Mouse (Mus musculus) urinary bladder, postnatal 4 days (tissue): ENCODE data around the gene Heg1.

Experiments
- DNase-seq, 2 experiments: peaks; one replicate each; pipeline ENCODE4 v3.0.0; 2021 to 2022; ENCODE audit warnings: low spot score in 2 of 2

Heg1 gene

GRCm38 (mm10) chr16:33769848-33770247 lies 85.7 kb downstream of the Heg1 start:
- DNase-seq: no peak

- no peak for DNase-seq
These were observed 86.7 kb downstream of the Heg1 start for GRCm38 (mm10) chr16:33770778-33771454.

GRCm38 (mm10) chr16:33772809-33773208 lies 88.6 kb downstream of the Heg1 start:
- DNase-seq: no peak

- no peak for DNase-seq
These were observed 90.8 kb downstream of the Heg1 start for GRCm38 (mm10) chr16:33774972-33775371.

GRCm38 (mm10) chr16:33775733-33776335 lies 91.7 kb downstream of the Heg1 start:
- DNase-seq: no peak

- no peak for DNase-seq
These were observed 92.8 kb downstream of the Heg1 start for GRCm38 (mm10) chr16:33776766-33777529.

- no peak for DNase-seq
These were observed 93.4 kb downstream of the Heg1 start for GRCm38 (mm10) chr16:33777607-33778006.

- DNase-seq: no peak
These were observed 97.9 kb downstream of the Heg1 start for GRCm38 (mm10) chr16:33781789-33782728.

- no peak for DNase-seq
These were observed 98.5 kb downstream of the Heg1 start for GRCm38 (mm10) chr16:33782729-33783091.

GRCm38 (mm10) chr16:33784547-33784946 lies 100.4 kb downstream of the Heg1 start:
- DNase-seq: no peak

- DNase-seq: no peak
These were observed 101.0 kb downstream of the Heg1 start for GRCm38 (mm10) chr16:33785092-33785704.

GRCm38 (mm10) chr16:33786657-33787390 lies 102.7 kb downstream of the Heg1 start:
- DNase-seq: no peak

GRCm38 (mm10) chr16:33793846-33794791 lies 109.9 kb downstream of the Heg1 start, which contains the start of gene Muc13:
Gene Muc13 (plus strand): TSS chr16:33794037.
- DNase-seq: no peak

- no peak for DNase-seq
These were observed 110.9 kb downstream of the Heg1 start for GRCm38 (mm10) chr16:33795106-33795505.

GRCm38 (mm10) chr16:33795887-33796286 lies 111.7 kb downstream of the Heg1 start:
- DNase-seq: no peak

- DNase-seq: no peak
These were observed 112.6 kb downstream of the Heg1 start for GRCm38 (mm10) chr16:33796756-33797155.

- DNase-seq: peak; percentile 28 to 70
These were observed 113.7 kb downstream of the Heg1 start for GRCm38 (mm10) chr16:33797860-33798259.

- no peak for DNase-seq
These were observed 125.8 kb downstream of the Heg1 start for GRCm38 (mm10) chr16:33810002-33810401.

GRCm38 (mm10) chr16:33818413-33819165 lies 134.4 kb downstream of the Heg1 start:
- DNase-seq: no peak
